17 mouse cellular contexts compared by ENCODE assay signal in genomic region chr10:10947531-10947930, GRCm38 (mm10).
"Had no signal": no experiment of that assay in that cellular context is flagged by ENCODE, and none has a peak within 500 bp of the region (broad histone marks: within the 10 kb centered on the region; RNA-seq: fewer than 3 reads in every experiment).

No protein-coding gene starts in this region.

- H3K27me3 ChIP-seq: lung, embryonic 15.5 days; megakaryocyte, embryonic 14.5 days; midbrain, embryonic 12.5 days; midbrain, embryonic 15.5 days; neural tube, embryonic 12.5 days; stomach, embryonic 15.5 days had no signal

- DNase-seq: liver, postnatal 0 days; lung, adult 2 months; lung, postnatal 14 days; lung, postnatal 36 days; right cerebral cortex, postnatal 14 days; thymus, adult 2 months; thymus, postnatal 25 days; thymus, postnatal 4 days had no signal

- H3K4me3 ChIP-seq: lung, embryonic 15.5 days; megakaryocyte, embryonic 14.5 days; midbrain, embryonic 12.5 days; midbrain, embryonic 15.5 days; neural tube, embryonic 12.5 days; stomach, embryonic 15.5 days had no signal

- H3K27ac ChIP-seq: lung, embryonic 15.5 days; macrophage; midbrain, embryonic 12.5 days; midbrain, embryonic 15.5 days; neural tube, embryonic 12.5 days; stomach, embryonic 15.5 days; stomach, postnatal 0 days had no signal

- ATAC-seq: liver, postnatal 0 days; lung, postnatal 0 days; midbrain, embryonic 15.5 days had no signal

- H3K4me2 ChIP-seq: lung, embryonic 15.5 days; midbrain, embryonic 12.5 days; midbrain, embryonic 15.5 days; neural tube, embryonic 12.5 days; stomach, embryonic 15.5 days had no signal

- H3K36me3 ChIP-seq: lung, embryonic 15.5 days; midbrain, embryonic 12.5 days; midbrain, embryonic 15.5 days; neural tube, embryonic 12.5 days; stomach, embryonic 15.5 days had no signal

- H3K9ac ChIP-seq: liver, postnatal 0 days; lung, embryonic 15.5 days; midbrain, embryonic 12.5 days; midbrain, embryonic 15.5 days; neural tube, embryonic 12.5 days; stomach, embryonic 15.5 days had no signal

- H3K9me3 ChIP-seq: lung, embryonic 15.5 days; megakaryocyte, embryonic 14.5 days; midbrain, embryonic 12.5 days; midbrain, embryonic 15.5 days; neural tube, embryonic 12.5 days; stomach, embryonic 15.5 days had no signal

- H3K4me1 ChIP-seq: lung, embryonic 15.5 days; megakaryocyte, embryonic 14.5 days; midbrain, embryonic 12.5 days; midbrain, embryonic 15.5 days; neural tube, embryonic 12.5 days; stomach, embryonic 15.5 days had no signal
